Mouse (Mus musculus) liver, adult (tissue): Measurements from ENCODE around the gene Higd1a.

Source experiments
- GATA4 ChIP-seq: IDR thresholded peaks from 2 replicates; pipeline ENCODE4 v1.6.1; 2014; ENCODE audit warnings: mild to moderate bottlenecking, low read length; ENCODE audit not compliant: insufficient replicate concordance

Higd1a gene

DNA sequence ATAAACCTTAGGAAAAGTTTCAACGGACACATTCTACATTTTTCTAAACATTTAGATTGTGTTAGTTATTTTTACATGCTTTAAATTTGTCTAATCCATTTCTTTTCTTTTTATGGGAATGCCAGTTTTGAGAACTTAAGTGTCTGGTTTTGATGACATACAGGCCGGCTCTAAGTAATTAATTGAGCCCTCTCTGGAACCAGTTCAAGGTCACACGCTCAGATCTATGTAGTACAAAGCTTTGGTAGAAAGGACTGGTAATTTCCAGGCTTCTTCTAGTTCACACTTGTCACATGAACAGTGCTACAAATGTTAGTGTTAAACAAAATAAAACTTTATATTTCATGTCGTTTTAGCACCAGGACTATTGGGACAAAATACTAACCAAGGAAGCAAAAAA is 6.7 kb upstream of the Higd1a start:
- TF ChIP-seq GATA4 = no peak

DNA sequence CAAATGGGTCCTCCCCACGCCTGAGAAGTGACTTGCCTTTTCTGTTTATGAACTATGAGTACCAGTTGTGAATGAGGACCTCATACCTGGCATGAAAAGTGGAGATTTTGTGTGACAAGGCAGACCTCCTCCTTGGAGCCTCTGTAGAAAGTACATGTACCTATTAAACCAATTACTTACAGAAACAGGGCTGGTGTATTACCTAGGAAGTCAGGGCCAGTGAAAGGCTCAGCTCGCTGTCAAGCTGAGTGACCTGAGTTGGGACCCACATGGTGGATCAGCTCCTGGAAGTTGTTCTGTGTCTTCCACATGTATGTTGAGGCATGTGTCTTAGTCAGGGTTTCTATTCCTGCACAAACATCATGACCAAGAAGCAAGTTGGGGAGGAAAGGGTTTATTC is 2.8 kb upstream of the Higd1a start:
- no peak for TF ChIP-seq GATA4

DNA sequence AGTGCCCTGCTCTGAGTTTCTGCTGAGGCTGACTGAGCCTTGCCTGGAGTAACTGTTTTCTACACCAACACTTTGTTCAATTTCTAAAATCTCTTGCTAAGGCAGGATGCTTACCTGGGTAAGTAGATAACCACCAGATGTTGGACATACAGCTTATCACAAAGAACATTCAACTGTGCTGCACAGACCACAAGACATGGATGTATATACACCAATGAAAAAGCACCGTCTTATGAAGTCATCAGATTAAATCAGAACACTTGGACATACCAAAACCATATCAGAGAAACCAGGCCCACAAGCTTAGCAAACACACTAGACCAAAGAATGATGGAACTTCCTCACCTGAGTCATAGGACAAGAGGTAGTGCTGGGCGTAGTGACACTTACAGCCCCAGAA is 1.2 kb upstream of the Higd1a start:
- no peak for TF ChIP-seq GATA4

DNA sequence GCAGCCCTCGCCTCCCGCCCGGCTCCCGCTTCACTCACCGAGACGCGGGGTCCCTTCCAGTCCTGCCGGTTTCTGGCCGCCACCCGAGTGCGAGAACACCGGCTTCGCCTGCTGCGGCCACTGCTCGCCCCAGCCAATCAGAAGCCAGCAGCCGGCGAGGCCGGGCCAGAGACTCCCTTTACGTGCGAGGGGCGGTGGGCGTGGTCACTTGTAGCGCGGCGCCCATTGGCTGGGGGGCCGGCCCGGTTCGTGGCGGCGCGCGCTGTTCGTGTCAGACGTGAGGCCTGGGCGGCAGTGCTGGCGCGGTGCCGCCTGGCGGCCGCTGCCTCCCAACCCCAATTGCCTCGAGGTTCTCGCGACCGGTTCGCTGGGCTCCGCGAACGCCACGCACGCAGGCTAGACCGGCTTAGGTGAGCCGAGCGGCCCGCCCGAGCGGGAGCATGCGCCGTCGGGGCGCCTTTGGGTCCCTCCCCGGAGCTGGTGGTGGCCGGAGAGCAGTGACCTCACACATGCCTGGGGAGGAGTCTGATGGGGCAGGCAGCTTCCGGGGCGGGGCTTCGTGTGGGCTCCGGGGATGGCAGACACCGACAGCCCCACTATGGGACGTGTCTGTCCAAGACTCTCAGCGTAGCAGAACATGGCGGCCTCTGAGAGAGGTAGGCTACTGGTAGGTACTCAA is 549 bp downstream of the Higd1a start:
- no peak for TF ChIP-seq GATA4

DNA sequence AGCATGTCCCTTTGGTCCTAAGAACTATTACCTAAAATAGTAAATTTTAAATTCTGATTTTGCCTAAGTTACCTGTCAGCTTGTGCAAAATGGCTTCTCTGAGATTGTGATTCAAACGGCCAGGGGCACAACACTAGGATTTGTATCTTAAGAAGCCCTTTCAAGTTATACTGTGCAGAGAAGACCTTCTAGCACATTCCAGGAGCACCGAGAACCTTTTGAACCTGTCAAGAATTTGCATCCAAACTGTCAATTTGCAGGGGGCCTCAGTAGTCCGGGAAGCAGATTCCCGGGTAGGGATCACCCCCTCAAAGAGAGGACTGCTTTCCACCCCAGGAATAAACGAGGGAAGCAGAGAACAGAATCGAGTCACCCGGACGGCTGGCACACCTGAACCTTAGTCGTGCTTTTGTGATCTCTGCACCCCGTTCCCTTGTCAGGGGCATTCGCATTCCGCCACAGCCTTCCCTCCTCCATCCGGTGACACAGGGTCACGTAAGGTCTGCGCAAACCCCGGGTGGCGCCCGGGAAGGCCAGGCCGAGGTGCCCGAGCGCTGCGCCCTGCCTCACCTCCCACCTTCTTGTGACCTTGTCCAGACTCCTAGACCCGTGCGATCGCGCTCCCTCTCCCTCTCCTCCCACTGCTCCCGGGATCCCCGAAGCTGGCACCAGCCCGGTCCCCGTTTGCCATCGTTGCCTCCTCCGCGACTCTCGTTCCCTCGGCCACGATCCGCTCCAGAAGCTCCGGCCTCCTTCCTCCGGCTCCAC is 1.3 kb downstream of the Higd1a start:
- no peak for TF ChIP-seq GATA4

DNA sequence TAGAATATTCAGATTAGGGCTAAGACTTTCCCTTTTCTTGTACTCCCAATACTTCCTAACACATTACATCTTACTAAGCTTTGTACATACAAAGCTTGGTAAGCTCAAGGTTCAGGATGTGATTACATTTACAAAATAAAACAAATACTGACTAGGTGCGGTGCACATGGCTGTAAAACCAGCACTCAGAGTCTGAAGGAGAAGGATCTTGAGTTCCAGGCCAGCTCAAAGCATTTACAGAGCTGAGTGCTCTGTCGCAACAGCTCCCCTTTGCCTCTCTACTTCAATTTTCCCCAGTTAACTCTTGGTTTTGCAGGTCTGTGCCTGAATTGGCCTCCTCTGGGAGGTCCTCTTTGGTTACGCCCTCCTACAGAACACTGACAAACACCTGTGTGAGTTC is 3.9 kb downstream of the Higd1a start:
- TF ChIP-seq GATA4 = no peak

DNA sequence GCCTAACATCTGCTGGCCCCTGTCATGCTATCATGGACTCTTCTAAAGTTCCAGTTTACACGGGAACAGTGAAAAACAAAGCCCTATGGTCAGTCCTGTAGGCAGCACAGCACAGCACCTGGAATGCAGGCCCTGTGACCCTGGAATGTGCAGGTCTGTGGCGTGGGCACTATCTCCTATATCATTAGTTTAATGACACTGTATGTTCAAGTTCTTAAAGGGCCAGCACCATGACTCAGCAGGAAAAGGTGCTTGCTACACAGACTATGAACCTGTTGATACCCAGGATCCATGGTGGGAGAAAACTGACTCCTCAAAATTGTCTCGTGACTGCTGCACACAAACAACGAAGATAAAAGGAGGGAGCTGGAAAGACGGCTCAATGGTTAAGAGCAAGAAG is 10.3 kb downstream of the Higd1a start:
- no peak for TF ChIP-seq GATA4

DNA sequence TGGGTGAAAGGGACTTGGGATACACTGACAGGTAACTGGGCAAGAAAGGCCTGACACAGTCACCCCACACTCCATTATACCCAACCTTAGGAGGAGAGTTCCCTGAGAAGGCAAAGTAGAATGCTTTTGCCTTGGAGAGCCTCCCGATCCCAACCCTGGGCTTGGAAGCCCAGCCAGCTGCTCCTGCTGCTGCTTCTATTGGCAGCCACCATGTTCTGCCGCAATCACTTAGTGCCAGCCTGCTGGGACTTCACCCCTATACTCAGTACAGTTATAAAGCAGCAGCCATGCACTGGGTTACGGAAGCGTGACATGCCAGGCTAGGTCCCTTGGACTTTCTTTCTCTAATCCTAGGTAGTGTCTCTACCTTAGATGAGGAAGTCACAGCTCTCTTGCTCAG is 11.0 kb downstream of the Higd1a start:
- TF ChIP-seq GATA4 = no peak

DNA sequence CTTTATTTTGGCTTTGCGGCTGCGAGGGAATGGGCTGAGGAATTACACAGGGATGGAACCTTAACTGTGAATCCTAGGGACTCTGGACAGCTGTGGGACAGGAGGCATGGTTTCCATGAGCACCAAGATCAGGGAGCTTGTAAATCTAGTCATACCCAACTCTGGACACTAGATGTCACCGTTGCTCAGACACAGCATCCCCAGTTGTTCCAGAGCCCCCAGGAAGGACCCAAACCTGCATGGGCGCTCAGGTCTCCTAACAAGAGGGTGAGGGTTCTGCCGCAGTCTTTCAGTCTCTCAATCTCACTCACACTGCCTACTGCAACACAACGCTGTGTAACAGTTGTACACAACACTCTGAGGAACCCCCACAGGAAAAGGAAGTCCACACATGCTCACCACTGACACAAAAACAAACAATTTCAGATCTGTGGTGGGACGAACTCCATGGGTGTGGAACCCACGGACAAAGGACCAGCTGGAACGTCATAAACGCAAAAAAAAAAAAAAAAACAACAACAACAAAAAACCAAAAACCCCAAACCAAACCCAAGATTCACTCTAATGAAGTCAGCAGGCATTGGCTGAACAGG is 11.5 kb downstream of the Higd1a start:
- TF ChIP-seq GATA4 = no peak

DNA sequence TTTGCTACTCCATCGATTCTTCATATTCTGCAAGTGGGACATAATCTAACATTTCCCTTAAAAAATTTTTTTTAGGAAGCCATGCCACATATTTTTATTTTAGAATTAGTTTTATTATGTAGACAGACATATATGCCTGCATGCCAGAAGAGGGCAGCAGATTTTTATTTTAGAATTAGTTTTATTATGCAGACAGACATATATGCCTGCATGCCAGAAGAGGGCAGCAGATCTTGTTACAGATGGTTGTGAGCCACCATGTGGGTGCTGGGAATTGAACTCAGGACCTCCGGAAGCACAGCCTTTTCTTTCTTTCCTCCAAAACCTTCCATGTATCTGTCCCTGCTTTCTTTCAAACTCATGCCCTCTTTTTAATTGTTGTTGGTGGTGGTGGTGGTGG is 15.2 kb downstream of the Higd1a start:
- TF ChIP-seq GATA4 = no peak

DNA sequence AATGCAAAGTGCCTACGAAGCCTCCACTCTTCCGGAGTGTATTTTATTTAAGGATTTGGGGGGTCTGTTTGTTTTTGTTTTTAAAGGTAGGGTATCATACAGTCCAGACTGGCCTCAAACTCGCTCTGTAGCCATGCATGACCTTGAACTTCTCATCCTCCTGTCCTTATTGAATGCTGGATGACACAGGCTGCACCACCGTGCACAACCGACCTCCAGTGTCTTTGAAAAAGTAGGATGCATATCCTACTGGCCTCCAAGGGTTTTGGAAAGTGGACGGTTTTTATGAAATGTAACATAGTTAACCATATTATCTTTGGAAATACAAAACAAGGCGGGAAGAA is 18.6 kb downstream of the Higd1a start:
- TF ChIP-seq GATA4 = no peak

DNA sequence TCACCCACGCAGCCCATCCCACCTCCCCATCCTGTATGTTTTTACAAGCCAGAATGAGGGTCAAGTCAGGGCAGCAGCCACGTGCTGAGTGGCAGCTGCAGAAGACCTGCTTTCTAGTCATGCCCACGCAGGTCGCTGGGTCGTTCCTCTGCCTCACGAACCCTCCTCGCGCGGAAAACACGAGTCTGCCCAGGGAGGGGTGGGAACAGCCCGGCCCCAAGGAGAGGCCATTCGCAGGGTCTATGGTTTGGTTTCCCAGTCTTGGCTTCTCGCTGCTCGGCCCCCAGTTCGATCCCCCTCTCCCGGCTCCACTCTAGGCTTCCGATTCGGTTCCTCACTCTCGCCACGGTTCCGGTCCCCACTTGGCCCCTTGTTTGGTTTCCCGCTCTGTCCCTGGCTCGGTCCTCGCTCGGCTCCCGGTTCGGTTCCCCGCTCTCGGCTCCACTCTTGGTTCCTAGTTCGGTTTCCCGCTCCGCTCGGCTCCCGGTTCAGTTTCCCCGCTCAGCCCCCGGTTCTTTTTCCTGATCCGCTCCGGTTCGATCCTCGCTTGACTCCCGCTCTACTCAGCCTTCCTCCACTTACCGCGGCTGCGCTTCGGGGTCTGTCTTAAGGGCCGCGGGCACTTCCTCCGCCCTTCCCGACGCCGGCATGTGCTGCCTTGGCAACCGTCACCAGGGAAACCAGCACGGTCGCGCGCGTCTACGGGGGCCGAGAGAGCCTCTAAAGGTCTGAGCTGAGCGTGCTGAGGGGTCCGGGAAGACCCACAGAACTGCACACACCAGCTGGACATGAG is 19.1 kb downstream of the Higd1a start, which contains the start of gene Ccdc13:
Ccdc13 (minus strand) TSS at position 633 of the 793 bp plus-strand sequence.
- TF ChIP-seq GATA4 = no peak

DNA sequence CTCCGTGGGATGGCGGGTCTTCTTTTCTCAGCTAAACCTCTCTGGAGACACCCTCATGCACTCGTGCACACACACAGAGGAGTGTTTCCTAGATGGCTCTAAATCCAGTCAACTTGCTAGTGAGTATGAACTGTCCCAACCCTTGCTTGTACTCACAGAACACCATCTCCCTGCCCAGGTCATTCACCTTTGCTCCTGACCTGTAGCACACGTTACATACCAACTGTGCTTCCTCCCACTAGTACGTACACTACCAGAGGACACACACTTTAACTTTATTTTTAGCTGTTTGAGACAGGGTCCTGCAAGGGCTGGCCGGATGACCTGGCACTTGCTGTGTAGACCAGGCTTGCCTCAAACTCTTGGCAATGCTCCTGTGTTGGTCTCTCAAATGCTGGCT is 20.2 kb downstream of the Higd1a start:
- no peak for TF ChIP-seq GATA4

DNA sequence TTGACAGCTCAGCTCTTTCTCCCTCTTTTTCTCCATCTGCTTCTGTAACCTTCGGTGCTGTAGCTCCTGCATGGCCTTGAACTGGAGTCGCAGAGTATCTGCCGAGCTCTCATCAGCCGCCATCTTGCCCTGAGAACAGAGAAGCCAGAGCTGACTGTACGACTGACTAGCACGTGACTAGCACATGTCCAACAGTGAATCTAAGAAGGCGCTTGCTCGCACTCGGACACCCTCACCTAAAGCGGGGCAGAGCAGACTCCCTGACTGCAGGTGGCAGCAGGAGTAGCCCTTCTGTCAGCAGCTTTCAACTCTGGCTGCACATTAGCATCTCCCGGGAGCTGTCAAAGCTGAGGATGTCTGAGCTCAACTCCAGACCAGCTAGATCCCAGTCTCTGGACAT is 24.3 kb downstream of the Higd1a start:
- no peak for TF ChIP-seq GATA4

DNA sequence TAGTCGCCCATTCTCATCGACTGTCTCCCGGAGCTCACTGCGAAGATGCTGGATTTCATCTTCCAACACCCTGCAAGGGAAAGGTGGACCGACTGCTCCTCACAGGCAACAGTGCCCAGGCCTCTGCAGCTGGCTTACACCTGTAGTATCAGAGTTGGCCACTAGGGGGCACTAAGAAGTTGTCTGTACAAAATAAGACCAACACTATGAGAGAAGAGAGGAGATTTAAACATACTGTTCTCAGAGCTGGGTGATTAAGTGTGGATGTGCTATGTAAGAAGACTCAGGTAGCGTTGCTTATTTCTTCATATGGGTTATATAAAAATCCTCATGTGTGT is 27.2 kb downstream of the Higd1a start:
- TF ChIP-seq GATA4 = no peak

DNA sequence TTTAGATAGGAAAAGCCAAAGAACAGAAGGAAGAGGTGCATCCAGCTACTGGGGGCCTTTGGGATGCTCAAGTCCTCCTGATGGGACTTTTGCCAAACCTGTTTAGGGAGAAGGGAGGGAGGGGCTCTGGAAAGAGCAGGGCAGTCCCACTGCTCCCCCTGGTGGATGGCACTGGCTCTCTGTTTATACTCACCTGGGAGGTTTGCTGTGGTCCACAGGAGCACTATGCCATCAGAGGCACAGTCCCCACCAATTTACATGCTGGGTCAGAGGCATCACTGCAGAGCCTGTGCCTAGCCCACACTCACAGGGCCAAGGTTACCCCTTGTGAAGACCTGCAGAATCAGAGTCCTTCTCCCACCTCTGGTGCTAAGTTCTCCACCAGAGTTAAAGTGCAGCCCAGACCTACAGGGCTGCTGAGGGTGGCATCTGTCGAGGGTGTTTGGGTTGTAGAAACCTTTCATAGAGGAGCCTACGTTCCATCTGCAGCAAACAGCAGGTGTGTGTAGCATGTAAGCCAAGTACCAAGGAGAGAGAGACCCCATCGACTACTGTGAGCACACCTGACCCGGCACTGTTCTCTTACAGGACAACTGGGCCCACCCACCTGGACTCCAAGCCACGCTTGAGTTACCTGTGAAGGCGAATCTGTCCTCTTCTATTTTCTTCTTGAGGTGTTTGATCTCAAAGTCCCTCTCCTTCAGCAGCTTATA is 27.8 kb downstream of the Higd1a start:
- no peak for TF ChIP-seq GATA4
